Mouse (Mus musculus) erythroblast, embryonic 14.5 days (primary cell): ENCODE measurements around the gene Macf1. TPM values are rescaled to one million over a fixed set of nuclear protein-coding genes. Genes with fewer than 3 reads are reported as not detected.

ENCODE experiments used
- H3K27me3 ChIP-seq: 2 replicates; pipeline ENCODE4 v1.6.1; 2012; ENCODE audit warnings: inconsistent platforms; ENCODE audit not compliant: control insufficient read depth
- H3K36me3 ChIP-seq: 2 replicates; pipeline ENCODE4 v1.6.1; 2012; ENCODE audit warnings: mild to moderate bottlenecking, inconsistent platforms; ENCODE audit not compliant: control insufficient read depth
- H3K4me1 ChIP-seq: 2 replicates; pipeline ENCODE4 v1.6.1; 2012; ENCODE audit warnings: inconsistent platforms; ENCODE audit not compliant: control insufficient read depth
- H3K4me3 ChIP-seq: replicated peaks from 2 replicates; pipeline ENCODE3; 2012; ENCODE audit warnings: moderate library complexity, mild to moderate bottlenecking, inconsistent platforms
- H3K9me3 ChIP-seq: 2 replicates; pipeline ENCODE4 v1.6.1; 2012; ENCODE audit warnings: low read length, inconsistent platforms, mixed read lengths; ENCODE audit not compliant: control insufficient read depth
- GATA1 ChIP-seq: IDR thresholded peaks from 2 replicates; pipeline ENCODE4 v1.6.1; 2012; ENCODE audit warnings: low read length, inconsistent platforms, mixed read lengths
- TAL1 ChIP-seq: IDR thresholded peaks from 3 replicates; pipeline ENCODE4 v1.6.1; 2012; ENCODE audit warnings: low read length, inconsistent platforms, mixed read lengths
- polyA plus RNA-seq: library from polyadenylated mRNA; stranded (reverse); fragments of >175 nt; gene quantifications from 2 replicates; pipeline ENCODE4 v1.2.3, GENCODE M21; 2012

The Macf1 gene
- polyA plus RNA-seq, 1 experiment, result 5.5 TPM

DNA sequence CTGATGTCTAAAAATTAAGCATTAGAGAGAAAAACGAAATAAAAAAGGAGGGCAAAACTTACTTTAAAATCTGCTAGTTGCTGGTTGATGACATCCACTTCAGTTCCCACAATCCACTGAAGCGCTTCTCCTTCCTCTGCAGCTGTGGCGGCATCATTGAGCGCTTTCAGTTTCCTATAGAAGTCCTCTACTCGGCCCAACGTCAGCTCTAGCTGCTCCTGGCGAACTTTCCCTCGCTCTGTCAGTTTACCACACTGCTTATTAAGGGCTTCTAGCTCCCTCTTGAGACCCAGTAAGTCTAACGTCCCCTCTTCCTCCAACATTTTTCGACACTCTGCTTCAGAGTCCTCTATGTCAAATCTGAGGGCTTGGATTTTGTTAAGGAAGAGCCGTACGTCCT lies 252.2 kb downstream of the Macf1 start:
- no peaks in the 10 kb centered on the region for H3K27me3 ChIP-seq
- H3K36me3 ChIP-seq, result peaks cover 36% of the 10 kb centered on the region
- H3K9me3 ChIP-seq, result no peaks in the 10 kb centered on the region
- no peak overlapping the region for H3K4me3 ChIP-seq
- H3K4me1 ChIP-seq, result peaks cover 2% of the 10 kb centered on the region; the same call in 1 of the 2 replicates
- TF ChIP-seq GATA1, result no peak
- no peak for TF ChIP-seq TAL1

DNA sequence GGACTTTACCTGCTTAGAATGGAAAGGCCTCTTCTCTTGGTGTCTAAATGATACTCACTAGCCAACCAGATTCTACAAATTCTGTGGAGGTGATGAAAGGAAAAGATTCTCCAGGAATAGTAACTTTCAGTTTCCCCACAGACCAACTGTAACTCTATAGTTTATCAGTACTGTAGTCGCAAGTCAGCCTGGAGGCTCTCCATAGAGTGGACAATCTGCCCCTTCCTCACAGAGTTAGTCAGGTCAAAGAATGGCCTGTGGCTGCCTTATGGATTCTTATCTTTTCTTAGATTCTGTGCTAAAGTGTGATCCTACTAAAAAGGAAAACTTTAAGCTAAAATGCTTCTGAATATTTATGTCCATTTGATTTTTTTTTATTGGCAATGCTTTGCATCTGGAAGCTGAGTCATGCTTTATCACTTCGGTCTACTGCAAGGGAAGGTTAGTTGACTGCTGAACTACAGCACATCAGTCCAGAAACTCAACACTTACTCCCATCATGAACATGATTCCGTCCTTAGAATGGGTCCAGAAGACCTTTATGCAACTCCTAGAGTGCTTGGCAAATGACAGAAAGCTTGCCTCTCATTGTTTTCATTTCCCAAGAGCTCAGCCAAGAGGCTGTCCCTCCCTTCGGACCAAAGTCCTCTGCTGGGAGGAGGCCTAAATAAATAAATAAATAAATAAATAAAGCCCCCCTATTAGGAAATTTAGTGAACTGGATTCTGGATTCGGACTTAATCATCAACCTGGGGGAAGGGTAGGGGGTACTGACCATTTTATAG lies 256.1 kb downstream of the Macf1 start:
- no peaks in the 10 kb centered on the region for H3K9me3 ChIP-seq
- peaks cover 20% of the 10 kb centered on the region for H3K4me1 ChIP-seq
- H3K4me3 ChIP-seq, result no peak overlapping the region
- no peaks in the 10 kb centered on the region for H3K27me3 ChIP-seq
- H3K36me3 ChIP-seq, result peaks cover 20% of the 10 kb centered on the region
- TF ChIP-seq TAL1, result no peak
- TF ChIP-seq GATA1, result no peak

DNA sequence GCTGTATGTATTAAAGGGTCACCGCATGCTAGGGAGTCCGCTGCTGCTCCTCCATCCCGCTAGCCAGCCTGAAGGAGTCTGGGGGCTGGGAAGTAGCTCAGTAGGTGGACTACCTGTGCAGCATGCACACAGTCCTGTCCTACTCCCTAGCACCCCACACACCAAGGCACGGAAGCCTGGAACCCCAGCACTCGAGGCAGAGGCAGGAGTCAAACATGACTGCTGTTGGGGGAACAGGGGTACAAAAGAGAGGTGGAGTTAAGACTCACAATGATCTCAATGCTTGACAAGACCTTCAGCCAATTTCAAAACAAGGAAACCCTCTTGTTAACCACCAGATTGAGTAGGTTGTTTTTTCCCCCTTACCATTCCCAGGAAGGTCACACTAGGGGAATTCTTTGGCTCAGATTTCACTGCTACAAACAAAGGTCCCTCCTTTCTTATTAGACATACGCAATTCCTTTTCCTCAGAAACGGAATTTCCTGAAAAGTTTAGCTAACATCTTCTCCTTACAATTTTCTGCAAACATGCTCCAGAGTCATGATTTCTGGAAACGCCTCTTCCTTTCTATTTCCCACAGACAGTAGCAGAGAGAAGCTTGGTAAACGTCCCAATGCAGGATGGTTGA lies 256.8 kb downstream of the Macf1 start:
- no peak overlapping the region for H3K4me3 ChIP-seq
- H3K27me3 ChIP-seq, result no peaks in the 10 kb centered on the region
- H3K9me3 ChIP-seq, result no peaks in the 10 kb centered on the region
- no peak for TF ChIP-seq GATA1
- TF ChIP-seq TAL1, result no peak
- H3K4me1 ChIP-seq, result peaks cover 26% of the 10 kb centered on the region
- peaks cover 13% of the 10 kb centered on the region for H3K36me3 ChIP-seq

DNA sequence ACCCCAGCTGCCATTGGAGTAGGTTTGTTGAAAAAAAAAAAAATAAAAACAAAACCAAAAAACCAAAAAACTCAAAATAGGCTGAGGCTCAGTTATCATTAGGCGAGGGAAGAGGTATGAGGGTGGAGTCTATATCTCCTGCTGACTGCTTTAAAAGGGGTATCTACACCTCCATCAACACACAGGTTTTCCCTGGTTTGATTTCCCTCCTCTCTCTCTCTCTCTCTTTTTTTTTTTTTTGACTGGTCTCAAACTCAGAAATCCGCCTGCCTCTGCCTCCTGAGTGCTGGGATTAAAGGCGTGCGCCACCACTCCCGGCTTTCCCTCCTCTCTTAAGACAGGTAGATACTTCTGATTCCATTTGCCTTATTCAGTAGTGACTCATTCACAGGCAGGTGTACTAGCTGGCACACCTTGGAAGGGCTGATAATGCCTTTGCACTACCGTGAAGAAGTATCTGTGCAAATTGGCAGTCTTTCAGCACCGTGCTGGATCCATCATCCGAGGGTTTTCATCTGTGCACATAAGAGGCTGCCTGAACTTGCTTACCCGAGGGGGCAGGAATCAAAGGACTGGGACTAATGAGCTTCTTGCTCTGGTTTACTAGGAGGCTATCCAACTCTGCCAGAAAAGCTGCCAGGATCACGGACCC lies 257.6 kb downstream of the Macf1 start:
- Histone ChIP-seq H3K9me3 (no peaks in the 10 kb centered on the region), H3K4me1 (peaks cover 26% of the 10 kb centered on the region), H3K27me3 (no peaks in the 10 kb centered on the region), H3K4me3 (no peak overlapping the region), H3K36me3 (peaks cover 7% of the 10 kb centered on the region)
- TF ChIP-seq GATA1 (no peak), TAL1 (no peak)

DNA sequence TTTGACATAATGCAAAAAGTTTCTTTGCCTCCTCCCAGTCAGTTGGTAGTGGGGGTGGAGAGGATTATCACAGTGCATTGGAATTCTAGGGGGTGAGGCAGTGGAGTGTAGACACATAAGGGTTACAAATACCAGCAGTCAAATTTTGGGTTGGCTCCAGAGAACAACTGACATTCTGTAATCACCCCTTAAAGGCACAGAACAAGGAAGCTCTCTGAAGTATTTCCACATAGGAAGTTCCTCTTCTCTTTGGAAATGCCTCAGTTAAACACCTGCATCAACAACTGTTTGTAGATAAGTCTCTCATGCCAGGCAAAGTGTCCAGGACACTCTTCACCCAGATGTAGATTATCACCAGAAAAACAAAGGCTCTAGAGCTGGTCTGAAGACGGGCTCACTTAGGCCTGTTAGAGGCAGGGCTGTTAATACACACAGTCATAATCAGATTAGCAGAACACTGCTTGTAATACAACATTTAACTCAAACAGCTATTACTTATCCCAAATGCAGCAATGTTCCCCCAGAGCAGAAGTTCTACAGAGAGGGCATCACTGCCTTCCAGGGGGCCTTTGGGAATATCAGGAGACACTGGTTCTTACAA lies 258.4 kb downstream of the Macf1 start:
- Histone ChIP-seq H3K36me3 (peaks cover 3% of the 10 kb centered on the region; the same call in 1 of the 2 replicates), H3K9me3 (no peaks in the 10 kb centered on the region), H3K27me3 (no peaks in the 10 kb centered on the region), H3K4me3 (no peak overlapping the region), H3K4me1 (peaks cover 26% of the 10 kb centered on the region)
- TF ChIP-seq TAL1 (no peak), GATA1 (no peak)

DNA sequence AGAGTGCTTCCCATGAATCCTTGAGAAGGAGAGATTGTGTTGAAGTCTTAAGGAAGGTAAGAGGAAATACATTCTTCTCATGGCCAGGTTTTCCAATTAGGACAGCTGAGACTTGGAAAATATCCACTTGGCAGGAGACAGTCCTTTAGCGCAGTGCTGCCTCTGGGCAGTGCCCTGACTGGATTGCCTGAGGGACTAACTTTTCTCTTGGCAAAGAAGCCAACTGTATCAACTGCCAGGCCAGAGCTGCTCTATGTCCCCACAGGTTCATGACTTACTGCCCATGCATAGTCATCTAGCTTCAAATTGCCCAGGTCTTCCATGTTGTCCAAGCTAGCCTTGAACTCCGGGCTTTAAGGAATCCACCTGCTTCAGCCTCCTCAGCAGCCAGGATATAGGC lies 260.1 kb downstream of the Macf1 start:
- no peaks in the 10 kb centered on the region for H3K9me3 ChIP-seq
- H3K36me3 ChIP-seq, result peaks cover 3% of the 10 kb centered on the region; the same call in 1 of the 2 replicates
- H3K4me1 ChIP-seq, result peaks cover 26% of the 10 kb centered on the region
- H3K4me3 ChIP-seq, result no peak overlapping the region
- no peak for TF ChIP-seq TAL1
- TF ChIP-seq GATA1, result no peak
- no peaks in the 10 kb centered on the region for H3K27me3 ChIP-seq

DNA sequence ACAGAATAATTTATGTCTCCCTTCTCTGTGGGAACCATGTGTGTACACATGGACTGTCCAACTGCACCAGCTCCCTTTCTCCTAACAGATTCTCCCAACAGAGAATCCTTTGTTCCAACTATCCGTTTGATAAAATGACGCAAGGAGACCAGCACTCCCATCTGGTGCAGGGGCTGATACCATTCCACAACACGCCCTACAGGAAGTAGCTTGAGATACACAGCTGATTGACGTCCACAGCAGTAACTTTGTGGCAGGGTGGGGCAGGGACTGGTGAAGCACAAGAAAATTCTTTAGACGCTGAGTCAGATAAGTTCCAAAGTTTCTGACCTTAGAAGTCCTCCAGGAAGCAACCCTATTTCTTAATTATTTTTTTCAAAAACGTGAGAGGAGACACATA lies 261.3 kb downstream of the Macf1 start:
- Histone ChIP-seq H3K27me3 (no peaks in the 10 kb centered on the region), H3K36me3 (peaks cover 3% of the 10 kb centered on the region; the same call in 1 of the 2 replicates), H3K4me3 (no peak overlapping the region), H3K4me1 (peaks cover 33% of the 10 kb centered on the region), H3K9me3 (no peaks in the 10 kb centered on the region)
- TF ChIP-seq TAL1 (no peak), GATA1 (no peak)

DNA sequence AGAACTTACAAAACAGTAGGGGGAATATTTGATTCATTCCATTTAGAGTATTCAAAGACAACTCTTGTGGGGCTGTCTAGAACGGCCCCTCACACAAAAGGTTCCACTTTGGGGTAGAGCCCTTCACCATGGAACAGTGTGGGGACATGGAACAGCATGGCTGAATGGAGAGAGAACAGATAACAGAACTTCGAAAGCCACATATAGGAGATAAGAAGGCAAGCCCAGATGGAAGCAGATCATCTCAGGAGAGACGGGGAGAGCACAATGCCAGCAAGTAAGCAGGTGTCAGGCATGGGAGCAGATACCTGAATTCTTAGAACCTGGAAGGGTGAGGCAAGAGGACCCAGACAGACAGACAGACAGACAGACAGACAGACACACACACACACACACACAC lies 266.1 kb downstream of the Macf1 start:
- no peak for TF ChIP-seq TAL1
- TF ChIP-seq GATA1, result no peak
- Histone ChIP-seq H3K36me3 (no peaks in the 10 kb centered on the region), H3K9me3 (no peaks in the 10 kb centered on the region), H3K4me1 (peaks cover 15% of the 10 kb centered on the region), H3K4me3 (no peak overlapping the region), H3K27me3 (no peaks in the 10 kb centered on the region)

DNA sequence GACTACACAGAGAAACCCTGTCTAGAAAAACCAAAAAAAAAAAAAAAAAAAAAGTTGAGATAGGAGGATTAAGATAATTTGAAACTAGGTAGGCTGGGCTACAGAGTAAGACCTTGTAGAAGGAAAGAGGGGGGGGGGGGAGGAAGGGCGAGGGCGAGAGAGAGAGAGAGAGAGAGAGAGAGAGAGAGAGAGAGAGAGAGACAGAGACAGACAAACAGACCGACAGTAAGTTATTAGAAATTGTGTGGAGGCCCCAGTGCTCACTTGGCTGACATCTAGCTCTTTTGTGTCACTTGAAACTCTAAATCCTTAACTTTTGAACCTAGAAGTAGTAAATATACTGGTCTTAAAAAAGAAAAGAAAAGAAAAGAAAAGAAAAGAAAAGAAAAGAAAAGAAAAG lies 266.7 kb downstream of the Macf1 start:
- no peak overlapping the region for H3K4me3 ChIP-seq
- TF ChIP-seq TAL1, result no peak
- no peak for TF ChIP-seq GATA1
- H3K4me1 ChIP-seq, result peaks cover 11% of the 10 kb centered on the region

More for the DNA sequence above, 266.7 kb downstream of the Macf1 start:
- Histone ChIP-seq H3K27me3 (peaks cover 4% of the 10 kb centered on the region), H3K9me3 (no peaks in the 10 kb centered on the region), H3K36me3 (no peaks in the 10 kb centered on the region)
